Mouse (Mus musculus) CD4-positive, CD25-positive, alpha-beta regulatory T cell, adult 4 months (primary cell): ENCODE measurements around the gene Ptprn2. TPM values are rescaled to one million over a fixed set of nuclear protein-coding genes. Genes with fewer than 3 reads are reported as not detected.
A peak's percentile ranks its signal among the peaks of the same experiment; 100 is the strongest.
"Not testable (repeated sequence)": the region's sequence is repeated elsewhere in the genome, so short reads cannot be mapped to it uniquely, and the experiment has no call there.

Experiments used
- ATAC-seq: one replicate; pipeline ENCODE4 v1.8.0; 2017
- polyA plus RNA-seq, 2 experiments: library from polyadenylated mRNA; unstranded; fragments of 100-300 nt; shearing (Covaris generic); gene quantifications; one replicate each; pipeline ENCODE4 v1.2.1; 2017

The Ptprn2 gene
- polyA plus RNA-seq = not detected

GRCm38 (mm10) chr12:116485591-116486403 is at the start of gene Ptprn2:
Ptprn2 (plus strand) TSS chr12:116485720.
- ATAC-seq = peak; percentile 47

GRCm38 (mm10) chr12:116436125-116436524 is 49.4 kb upstream of the Ptprn2 start:
- ATAC-seq = no peak

- ATAC-seq = no peak
Observed at GRCm38 (mm10) chr12:116438591-116438990, 46.9 kb upstream of the Ptprn2 start.

GRCm38 (mm10) chr12:116442184-116442583 is 43.3 kb upstream of the Ptprn2 start:
- no peak for ATAC-seq

- ATAC-seq = no peak
Observed at GRCm38 (mm10) chr12:116449536-116449935, 36.0 kb upstream of the Ptprn2 start.

- ATAC-seq = no peak
Observed at GRCm38 (mm10) chr12:116460379-116461065, 25.0 kb upstream of the Ptprn2 start.

- peak; percentile 98 for ATAC-seq
Observed at GRCm38 (mm10) chr12:116467030-116467429, 18.5 kb upstream of the Ptprn2 start.

- ATAC-seq = no peak
Observed at GRCm38 (mm10) chr12:116468348-116468747, 17.2 kb upstream of the Ptprn2 start.

- peak; percentile 16 for ATAC-seq
Observed at GRCm38 (mm10) chr12:116469096-116469495, 16.4 kb upstream of the Ptprn2 start.

- no peak for ATAC-seq
Observed at GRCm38 (mm10) chr12:116473264-116473663, 12.3 kb upstream of the Ptprn2 start.

- no peak for ATAC-seq
Observed at GRCm38 (mm10) chr12:116473761-116474160, 11.8 kb upstream of the Ptprn2 start.

- ATAC-seq = no peak
Observed at GRCm38 (mm10) chr12:116474676-116475075, 10.8 kb upstream of the Ptprn2 start.

GRCm38 (mm10) chr12:116478771-116479170 is 6.7 kb upstream of the Ptprn2 start:
- no peak for ATAC-seq

GRCm38 (mm10) chr12:116481921-116482320 is 3.6 kb upstream of the Ptprn2 start:
- no peak for ATAC-seq

- ATAC-seq = no peak
Observed at GRCm38 (mm10) chr12:116483581-116483980, 1.9 kb upstream of the Ptprn2 start.

GRCm38 (mm10) chr12:116484991-116485390 is 529 bp upstream of the Ptprn2 start:
- no peak for ATAC-seq

GRCm38 (mm10) chr12:116486404-116486730 is 847 bp downstream of the Ptprn2 start:
- ATAC-seq = no peak

GRCm38 (mm10) chr12:116488836-116489235 is 3.3 kb downstream of the Ptprn2 start:
- ATAC-seq = no peak

- no peak for ATAC-seq
Observed at GRCm38 (mm10) chr12:116490575-116491356, 5.2 kb downstream of the Ptprn2 start.

GRCm38 (mm10) chr12:116498666-116499065 is 13.1 kb downstream of the Ptprn2 start:
- ATAC-seq = no peak

- no peak for ATAC-seq
Observed at GRCm38 (mm10) chr12:116500652-116501051, 15.1 kb downstream of the Ptprn2 start.

- ATAC-seq = no peak
Observed at GRCm38 (mm10) chr12:116512482-116512881, 27.0 kb downstream of the Ptprn2 start.

- ATAC-seq = not testable (repeated sequence)
Observed at GRCm38 (mm10) chr12:116513788-116514187, 28.3 kb downstream of the Ptprn2 start.
